ENCODE assay signal across 9 mouse cellular contexts in genomic region chr1:7395527-7395926, GRCm38 (mm10).
DNase-seq lines count a peak whose midpoint lies in the region; ATAC-seq lines count a peak whose summit lies in the region.
"Had no signal": no experiment of that assay in that cellular context is flagged by ENCODE, and none has a peak within 500 bp of the region (broad histone marks: within the 10 kb centered on the region; RNA-seq: fewer than 3 reads in every experiment).

No protein-coding gene starts in this region.

- H3K4me2 ChIP-seq in midbrain, embryonic 14.5 days (ENCODE audit: low read length), result no peak overlapping the region
- H3K4me2 ChIP-seq in midbrain, embryonic 15.5 days, result no peak overlapping the region
- H3K4me2 ChIP-seq: kidney, embryonic 15.5 days had no signal

- peak; percentile 12 for DNase-seq in cerebellum, adult 9-11 months
- DNase-seq in midbrain, embryonic 14.5 days, result peak; percentile 19
- DNase-seq in embryo, embryonic 11 days, result peak; percentile 17
- DNase-seq in natural killer cell, adult 2 months (ENCODE audit: low spot score in 2 of 2), result peak; percentile 49 to 58
- DNase-seq in right cerebral cortex, postnatal 36 days (ENCODE audit: low spot score in 2 of 2), result no peak

- no peaks in the 10 kb centered on the region for H3K9me3 ChIP-seq in midbrain, embryonic 14.5 days (ENCODE audit: control insufficient read depth, low read length)
- no peaks in the 10 kb centered on the region for H3K9me3 ChIP-seq in midbrain, embryonic 15.5 days
- H3K9me3 ChIP-seq: kidney, embryonic 15.5 days had no signal

- no peak for ATAC-seq in cerebellum, adult (ENCODE audit: insufficient number of reproducible peaks, low FRiP score, low TSS enrichment)
- ATAC-seq in midbrain, embryonic 14.5 days (ENCODE audit: low FRiP score, low TSS enrichment), result no peak
- ATAC-seq in midbrain, embryonic 15.5 days (replicated peaks), result no peak
- ATAC-seq in activated CD4-positive, CD25-positive, alpha-beta regulatory T cell, adult 4 months, result no peak

- 96% methylated on average over 8 of the region's 8 CpGs for WGBS in midbrain, embryonic 14.5 days
- WGBS in midbrain, embryonic 15.5 days, result 93% methylated on average over 8 of the region's 8 CpGs

- no peaks in the 10 kb centered on the region for H3K36me3 ChIP-seq in midbrain, embryonic 14.5 days (ENCODE audit: control insufficient read depth, insufficient read depth, low read length)
- H3K36me3 ChIP-seq in midbrain, embryonic 15.5 days (replicated peaks), result no peaks in the 10 kb centered on the region
- H3K36me3 ChIP-seq: kidney, embryonic 15.5 days had no signal

- H3K9ac ChIP-seq in midbrain, embryonic 14.5 days (replicated peaks; ENCODE audit: low read length), result no peak overlapping the region
- H3K9ac ChIP-seq in midbrain, embryonic 15.5 days, result no peak overlapping the region
- H3K9ac ChIP-seq: kidney, embryonic 15.5 days had no signal

- H3K4me1 ChIP-seq in midbrain, embryonic 14.5 days (ENCODE audit: control insufficient read depth, insufficient read depth, low read length), result no peaks in the 10 kb centered on the region
- H3K4me1 ChIP-seq in midbrain, embryonic 15.5 days, result no peaks in the 10 kb centered on the region
- H3K4me1 ChIP-seq: kidney, embryonic 15.5 days had no signal

- H3K4me3 ChIP-seq in midbrain, embryonic 14.5 days (replicated peaks; ENCODE audit: low read depth, low read length), result no peak overlapping the region
- no peak overlapping the region for H3K4me3 ChIP-seq in midbrain, embryonic 15.5 days
- H3K4me3 ChIP-seq: kidney, embryonic 15.5 days had no signal

- H3K27ac ChIP-seq in midbrain, embryonic 14.5 days (replicated peaks; ENCODE audit: low read depth, low read length), result no peak overlapping the region
- H3K27ac ChIP-seq in midbrain, embryonic 15.5 days, result no peak overlapping the region
- H3K27ac ChIP-seq: kidney, embryonic 15.5 days had no signal

- H3K27me3 ChIP-seq in midbrain, embryonic 14.5 days (ENCODE audit: control insufficient read depth, insufficient read depth, low read length), result no peaks in the 10 kb centered on the region
- no peaks in the 10 kb centered on the region for H3K27me3 ChIP-seq in midbrain, embryonic 15.5 days (replicated peaks)
- H3K27me3 ChIP-seq: kidney, embryonic 15.5 days had no signal

Comparison
In these comparisons a context has a peak if more than half of its experiments do, and no peak if none do; other contexts are left out.
1. DNase-seq: peak in cerebellum, adult 9-11 months (single experiment), midbrain, embryonic 14.5 days (single experiment), embryo, embryonic 11 days (single experiment) and natural killer cell, adult 2 months (2 of 2); none in right cerebral cortex, postnatal 36 days (0 of 2).